Mouse (Mus musculus): ENCODE data around the gene Lrfn4. TPM values are rescaled to one million over a fixed set of nuclear protein-coding genes. Genes with fewer than 3 reads are reported as not detected.

Lrfn4 gene
- polyA plus RNA-seq, 1 experiment: 13.5 TPM

GRCm38 (mm10) chr19:4625829-4626535 lies 10.5 kb upstream of the Lrfn4 start:
- Histone ChIP-seq H3K9ac (ENCODE audit: low read depth, poor library complexity, severe bottlenecking) (peak overlapping the region; percentile 82), H3K27me3 (ENCODE audit: control insufficient read depth, insufficient read depth, low read length, poor library complexity, severe bottlenecking) (no peaks in the 10 kb centered on the region), H3K4me1 (ENCODE audit: control insufficient read depth, insufficient read depth, low read length) (no peaks in the 10 kb centered on the region), H3K9me3 (replicated peaks; ENCODE audit: control insufficient read depth, insufficient read depth, low read length, poor library complexity, severe bottlenecking) (no peaks in the 10 kb centered on the region), H3K27ac (ENCODE audit: insufficient read depth, low read length) (peak overlapping the region; percentile 40; the same call in 1 of the 2 replicates), H3K4me3 (ENCODE audit: low read depth, low read length) (peak overlapping the region; percentile 95), H3K36me3 (ENCODE audit: control insufficient read depth, insufficient read depth, low read length, poor library complexity, severe bottlenecking) (peaks cover 8% of the 10 kb centered on the region)
- TF ChIP-seq CTCF (IDR thresholded peaks at IDR 0.05; ENCODE audit: low read depth, low read length) (no peak), POLR2A (IDR thresholded peaks at IDR 0.05; ENCODE audit: insufficient read depth, low read length) (no peak), EP300 (IDR thresholded peaks at IDR 0.05; ENCODE audit: insufficient read depth, low read depth, low read length) (no peak)

GRCm38 (mm10) chr19:4625179-4625828 lies 9.8 kb upstream of the Lrfn4 start, which contains the start of gene Rce1:
TSS of gene Rce1 (minus strand) at chr19:4625641.
- TF ChIP-seq POLR2A (IDR thresholded peaks at IDR 0.05; ENCODE audit: insufficient read depth, low read length): no peak
- no peak for TF ChIP-seq EP300 (IDR thresholded peaks at IDR 0.05; ENCODE audit: insufficient read depth, low read depth, low read length)
- no peak for TF ChIP-seq CTCF (IDR thresholded peaks at IDR 0.05; ENCODE audit: low read depth, low read length)
- Histone ChIP-seq H3K4me1 (ENCODE audit: control insufficient read depth, insufficient read depth, low read length) (no peaks in the 10 kb centered on the region), H3K4me3 (ENCODE audit: low read depth, low read length) (peak within 1 kb of the TSS; percentile 95), H3K9ac (ENCODE audit: low read depth, poor library complexity, severe bottlenecking) (peak within 1 kb of the TSS; percentile 82), H3K27me3 (ENCODE audit: control insufficient read depth, insufficient read depth, low read length, poor library complexity, severe bottlenecking) (no peaks in the 10 kb centered on the region), H3K9me3 (replicated peaks; ENCODE audit: control insufficient read depth, insufficient read depth, low read length, poor library complexity, severe bottlenecking) (no peaks in the 10 kb centered on the region), H3K36me3 (ENCODE audit: control insufficient read depth, insufficient read depth, low read length, poor library complexity, severe bottlenecking) (peaks cover 8% of the 10 kb centered on the region), H3K27ac (ENCODE audit: insufficient read depth, low read length) (peak within 1 kb of the TSS; percentile 40; the same call in 1 of the 2 replicates)

- Histone ChIP-seq H3K4me1 (ENCODE audit: control insufficient read depth, insufficient read depth, low read length) (no peaks in the 10 kb centered on the region), H3K27ac (ENCODE audit: insufficient read depth, low read length) (no peak overlapping the region)
Observed at GRCm38 (mm10) chr19:4624406-4625178, 9.1 kb upstream of the Lrfn4 start.

GRCm38 (mm10) chr19:4624006-4624405 lies 8.5 kb upstream of the Lrfn4 start:
- no peaks in the 10 kb centered on the region for H3K27me3 ChIP-seq (ENCODE audit: control insufficient read depth, insufficient read depth, low read length, poor library complexity, severe bottlenecking)
- H3K9ac ChIP-seq (ENCODE audit: low read depth, poor library complexity, severe bottlenecking): no peak overlapping the region
- no peak overlapping the region for H3K4me3 ChIP-seq (ENCODE audit: low read depth, low read length)
- H3K27ac ChIP-seq (ENCODE audit: insufficient read depth, low read length): no peak overlapping the region
- no peaks in the 10 kb centered on the region for H3K4me1 ChIP-seq (ENCODE audit: control insufficient read depth, insufficient read depth, low read length)
- H3K9me3 ChIP-seq (replicated peaks; ENCODE audit: control insufficient read depth, insufficient read depth, low read length, poor library complexity, severe bottlenecking): no peaks in the 10 kb centered on the region
- peaks cover 8% of the 10 kb centered on the region for H3K36me3 ChIP-seq (ENCODE audit: control insufficient read depth, insufficient read depth, low read length, poor library complexity, severe bottlenecking)
- TF ChIP-seq EP300 (IDR thresholded peaks at IDR 0.05; ENCODE audit: insufficient read depth, low read depth, low read length) (no peak), CTCF (IDR thresholded peaks at IDR 0.05; ENCODE audit: low read depth, low read length) (no peak), POLR2A (IDR thresholded peaks at IDR 0.05; ENCODE audit: insufficient read depth, low read length) (no peak)

More at GRCm38 (mm10) chr19:4624406-4625178, 9.1 kb upstream of the Lrfn4 start:
- Histone ChIP-seq H3K4me3 (ENCODE audit: low read depth, low read length) (peak overlapping the region; percentile 95), H3K27me3 (ENCODE audit: control insufficient read depth, insufficient read depth, low read length, poor library complexity, severe bottlenecking) (no peaks in the 10 kb centered on the region), H3K36me3 (ENCODE audit: control insufficient read depth, insufficient read depth, low read length, poor library complexity, severe bottlenecking) (peaks cover 8% of the 10 kb centered on the region), H3K9me3 (replicated peaks; ENCODE audit: control insufficient read depth, insufficient read depth, low read length, poor library complexity, severe bottlenecking) (no peaks in the 10 kb centered on the region), H3K9ac (ENCODE audit: low read depth, poor library complexity, severe bottlenecking) (peak overlapping the region; percentile 82)
- TF ChIP-seq POLR2A (IDR thresholded peaks at IDR 0.05; ENCODE audit: insufficient read depth, low read length) (no peak), EP300 (IDR thresholded peaks at IDR 0.05; ENCODE audit: insufficient read depth, low read depth, low read length) (no peak), CTCF (IDR thresholded peaks at IDR 0.05; ENCODE audit: low read depth, low read length) (no peak)

- H3K36me3 ChIP-seq (ENCODE audit: control insufficient read depth, insufficient read depth, low read length, poor library complexity, severe bottlenecking): peaks cover 8% of the 10 kb centered on the region
- no peaks in the 10 kb centered on the region for H3K27me3 ChIP-seq (ENCODE audit: control insufficient read depth, insufficient read depth, low read length, poor library complexity, severe bottlenecking)
- no peaks in the 10 kb centered on the region for H3K4me1 ChIP-seq (ENCODE audit: control insufficient read depth, insufficient read depth, low read length)
- no peak overlapping the region for H3K9ac ChIP-seq (ENCODE audit: low read depth, poor library complexity, severe bottlenecking)
- H3K27ac ChIP-seq (ENCODE audit: insufficient read depth, low read length): no peak overlapping the region
- H3K4me3 ChIP-seq (ENCODE audit: low read depth, low read length): no peak overlapping the region
- TF ChIP-seq EP300 (IDR thresholded peaks at IDR 0.05; ENCODE audit: insufficient read depth, low read depth, low read length): no peak
- no peak for TF ChIP-seq POLR2A (IDR thresholded peaks at IDR 0.05; ENCODE audit: insufficient read depth, low read length)
- no peak for TF ChIP-seq CTCF (IDR thresholded peaks at IDR 0.05; ENCODE audit: low read depth, low read length)
- no peaks in the 10 kb centered on the region for H3K9me3 ChIP-seq (replicated peaks; ENCODE audit: control insufficient read depth, insufficient read depth, low read length, poor library complexity, severe bottlenecking)
Observed at GRCm38 (mm10) chr19:4623419-4623818, 8.0 kb upstream of the Lrfn4 start.
